Mouse (Mus musculus) ES-E14 (cell line): ENCODE data around the gene Ubtd1. TPM values are rescaled to one million over a fixed set of nuclear protein-coding genes. Genes with fewer than 3 reads are reported as not detected.
"Not testable (repeated sequence)": the region's sequence is repeated elsewhere in the genome, so short reads cannot be mapped to it uniquely, and the experiment has no call there.

Experiments
- DNase-seq: peaks from one replicate; pipeline ENCODE4 v3.0.0-alpha.2; 2013; ENCODE audit warnings: low read depth, low spot score
- H3K27ac ChIP-seq: 2 replicates; pipeline ENCODE4 v1.5.1; 2012; ENCODE audit warnings: low read depth, mild to moderate bottlenecking, low read length, moderate library complexity, mixed read lengths; ENCODE audit not compliant: poor library complexity, insufficient read depth, severe bottlenecking
- H3K36me3 ChIP-seq: 2 replicates; pipeline ENCODE4 v1.6.1; 2012; ENCODE audit warnings: mild to moderate bottlenecking, low read length, moderate library complexity, mixed read lengths; ENCODE audit not compliant: control insufficient read depth, poor library complexity, insufficient read depth, severe bottlenecking
- H3K4me1 ChIP-seq, 2 experiments: fragments of 150-350 bp in 1 of 2; sonication (generic) in 1 of 2; 2 replicates each; pipeline ENCODE4 v1.6.1; 2012; ENCODE audit warnings: low read length in 2 of 2, mild to moderate bottlenecking in 1 of 2, mixed read lengths in 1 of 2; ENCODE audit not compliant: control insufficient read depth in 2 of 2, insufficient read depth in 2 of 2, poor library complexity in 1 of 2
- H3K4me3 ChIP-seq, 2 experiments: fragments of 150-350 bp in 1 of 2; sonication (generic) in 1 of 2; 2 replicates each; pipeline ENCODE4 v1.5.1; 2012; ENCODE audit warnings: low read length in 2 of 2, low read depth in 1 of 2, mild to moderate bottlenecking in 1 of 2, mixed read lengths in 1 of 2; ENCODE audit not compliant: insufficient read depth in 1 of 2, poor library complexity in 1 of 2, severe bottlenecking in 1 of 2
- H3K9ac ChIP-seq: 2 replicates; pipeline ENCODE4 v1.6.1; 2012; ENCODE audit warnings: low read depth, mild to moderate bottlenecking, low read length, mixed read lengths; ENCODE audit not compliant: poor library complexity, insufficient read depth, severe bottlenecking
- H3K9me3 ChIP-seq: fragments of 150-350 bp; sonication (generic); 2 replicates; pipeline ENCODE4 v1.6.1; 2012; ENCODE audit warnings: low read depth, mild to moderate bottlenecking, low read length; ENCODE audit not compliant: control insufficient read depth, insufficient read depth
- CHD2 ChIP-seq: IDR thresholded peaks from 2 replicates; pipeline ENCODE4 v1.6.1; 2014; ENCODE audit warnings: mild to moderate bottlenecking, low read depth, low read length, inconsistent platforms
- HCFC1 ChIP-seq: IDR thresholded peaks from 2 replicates; pipeline ENCODE4 v1.6.1; 2012; ENCODE audit warnings: low read length, inconsistent platforms, borderline replicate concordance; ENCODE audit not compliant: insufficient read depth
- MAFK ChIP-seq: IDR thresholded peaks from 2 replicates; pipeline ENCODE4 v1.6.1; 2014; ENCODE audit warnings: mild to moderate bottlenecking, low read depth, low read length, inconsistent platforms; ENCODE audit not compliant: insufficient read depth
- ZC3H11A ChIP-seq: IDR thresholded peaks from 2 replicates; pipeline ENCODE4 v1.6.1; 2012; ENCODE audit warnings: low read depth, mild to moderate bottlenecking, inconsistent platforms, low read length, borderline replicate concordance
- ZNF384 ChIP-seq: IDR thresholded peaks from 2 replicates; pipeline ENCODE4 v1.6.1; 2012; ENCODE audit warnings: low read depth, low read length, inconsistent platforms
- in situ Hi-C, 2 experiments: fragments of 600-800 bp; cut with MboI; formaldehyde crosslinking; loops; one replicate each; pipeline ENCODE4 v1.15.1; 2025; ENCODE audit warnings: low sequenced_read_pairs in 2 of 2, inconsistent platforms in 1 of 2; ENCODE audit not compliant: unreplicated experiment in 2 of 2
- total RNA-seq: library from RNA; depleted of rRNA; stranded (reverse); fragments of 300-350 nt; gene quantifications from 2 replicates; pipeline ENCODE4 v1.2.3, GENCODE M21; 2012; rRNA removed

Gene Ubtd1
- total RNA-seq, 1 experiment = 18.2 TPM

GRCm38 (mm10) chr19:42079950-42080349, 98.4 kb downstream of the Ubtd1 start:
- no peak for TF ChIP-seq MAFK
- TF ChIP-seq HCFC1 = no peak
- TF ChIP-seq ZC3H11A = no peak
- TF ChIP-seq CHD2 = no peak
- TF ChIP-seq ZNF384 = no peak
- H3K27ac ChIP-seq = no peak overlapping the region
- DNase-seq = no peak
- H3K9ac ChIP-seq = no peak overlapping the region
- H3K4me3 ChIP-seq = no peak overlapping the region
- H3K9me3 ChIP-seq = no peaks in the 10 kb centered on the region
- no peaks in the 10 kb centered on the region for H3K36me3 ChIP-seq
- in situ Hi-C loops = no loop called here
- no peaks in the 10 kb centered on the region; a peak in 1 of 4 replicates for H3K4me1 ChIP-seq

- in situ Hi-C loops = no loop called here
- no peak overlapping the region for H3K9ac ChIP-seq
- H3K36me3 ChIP-seq = no peaks in the 10 kb centered on the region
- H3K4me1 ChIP-seq = no peaks in the 10 kb centered on the region; a peak in 1 of 4 replicates
- no peak for DNase-seq
- no peak for TF ChIP-seq ZC3H11A
- no peak for TF ChIP-seq CHD2
- no peak for TF ChIP-seq HCFC1
- TF ChIP-seq ZNF384 = no peak
- no peak for TF ChIP-seq MAFK
- no peaks in the 10 kb centered on the region for H3K9me3 ChIP-seq
- no peak overlapping the region for H3K27ac ChIP-seq
- no peak overlapping the region for H3K4me3 ChIP-seq
These were observed 98.9 kb downstream of the Ubtd1 start for GRCm38 (mm10) chr19:42080469-42080868.

DNA sequence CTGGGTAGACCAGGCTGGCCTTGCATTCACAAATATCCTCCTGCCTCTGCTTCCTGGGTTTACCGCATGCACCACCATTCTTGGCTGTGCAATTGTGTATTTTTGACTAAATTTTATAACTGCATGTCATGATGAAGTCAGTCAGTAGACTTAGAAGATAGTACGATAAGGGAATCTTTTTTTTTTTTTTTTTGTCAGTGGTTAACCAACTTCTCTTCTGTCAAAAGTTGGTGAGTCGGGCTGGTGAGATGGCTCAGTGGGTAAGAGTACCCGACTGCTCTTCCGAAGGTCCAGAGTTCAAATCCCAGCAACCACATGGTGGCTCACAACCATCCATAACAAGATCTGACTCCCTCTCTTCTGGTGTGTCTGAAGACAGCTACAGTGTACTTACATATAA, 100.0 kb downstream of the Ubtd1 start:
- H3K27ac ChIP-seq, H3K4me1 ChIP-seq, H3K4me3 ChIP-seq, H3K9ac ChIP-seq, in situ Hi-C loops, H3K9me3 ChIP-seq, H3K36me3 ChIP-seq, DNase-seq: not testable (repeated sequence)

Other genes starting within 250 kb of the Ubtd1 start
- 1.2 and 1.4 TPM in 2 replicates for gene Slit1, start 238.1 kb upstream of the Ubtd1 start, total RNA-seq
- gene Arhgap19, start 179.7 kb upstream of the Ubtd1 start, total RNA-seq = 31.7 and 32.5 TPM in 2 replicates
- gene Frat1, start 151.8 kb upstream of the Ubtd1 start, total RNA-seq = 2.5 and 3.5 TPM in 2 replicates
- gene Frat2, start 133.6 kb upstream of the Ubtd1 start, total RNA-seq = 4.5 and 7.0 TPM in 2 replicates
- 48.6 and 55.6 TPM in 2 replicates for gene Rrp12, start 85.6 kb upstream of the Ubtd1 start, total RNA-seq
- gene Pgam1, start 69.8 kb upstream of the Ubtd1 start, total RNA-seq = 762 and 881 TPM in 2 replicates
- gene Exosc1, start 48.3 kb upstream of the Ubtd1 start, total RNA-seq = 45.2 and 48.2 TPM in 2 replicates
- gene Zdhhc16, start 48.3 kb upstream of the Ubtd1 start, total RNA-seq = 62.7 and 73.7 TPM in 2 replicates
- gene Mms19, start 606 bp upstream of the Ubtd1 start, total RNA-seq = 59.6 and 91.5 TPM in 2 replicates
- 0.45 TPM in 1 of 2 replicates, not detected in the other for gene Ankrd2, start 54.2 kb downstream of the Ubtd1 start, total RNA-seq
- gene Hoga1, start 63.8 kb downstream of the Ubtd1 start, total RNA-seq = 0.89 and 1.6 TPM in 2 replicates
- 0.62 and 0.69 TPM in 2 replicates for gene 4933411K16Rik, start 70.5 kb downstream of the Ubtd1 start, total RNA-seq
- gene Morn4, start 104.6 kb downstream of the Ubtd1 start, total RNA-seq = 2.9 and 3.1 TPM in 2 replicates
- gene Pi4k2a, start 108.7 kb downstream of the Ubtd1 start, total RNA-seq = 23.2 and 23.4 TPM in 2 replicates
- 98.8 and 99.2 TPM in 2 replicates for gene Avpi1, start 147.3 kb downstream of the Ubtd1 start, total RNA-seq
- gene Marveld1, start 165.6 kb downstream of the Ubtd1 start, total RNA-seq = 39.8 and 56.3 TPM in 2 replicates
- 45.9 and 78.1 TPM in 2 replicates for gene Zfyve27, start 182.2 kb downstream of the Ubtd1 start, total RNA-seq
- 6.0 and 7.2 TPM in 2 replicates for gene Sfrp5, start 220.5 kb downstream of the Ubtd1 start, total RNA-seq